22 mouse cellular contexts compared by ENCODE assay signal in genomic region chr7:57640796-57641195, GRCm38 (mm10).
DNase-seq lines count a peak whose midpoint lies in the region; TF ChIP-seq lines count a peak whose summit lies in the region.
"Had no signal": no experiment of that assay in that cellular context is flagged by ENCODE, and none has a peak within 500 bp of the region (broad histone marks: within the 10 kb centered on the region; RNA-seq: fewer than 3 reads in every experiment).

No protein-coding gene starts in this region.

- H3K36me3 ChIP-seq in ES-Bruce4 (ENCODE audit: control insufficient read depth, insufficient read depth, low read length, poor library complexity, severe bottlenecking) (no peaks in the 10 kb centered on the region), ES-E14 (ENCODE audit: control insufficient read depth, insufficient read depth, low read length, poor library complexity, severe bottlenecking) (no peaks in the 10 kb centered on the region)
- H3K36me3 ChIP-seq: embryonic facial prominence, embryonic 13.5 days; embryonic facial prominence, embryonic 15.5 days; forebrain, embryonic 10.5 days; forebrain, embryonic 12.5 days had no signal

- H3K4me3 ChIP-seq in ES-Bruce4 (ENCODE audit: low read depth, low read length): no peak overlapping the region
- H3K4me3 ChIP-seq in ES-E14 (ENCODE audit: insufficient read depth in 1 of 2, low read depth in 1 of 2, low read length in 2 of 2, poor library complexity in 1 of 2, severe bottlenecking in 1 of 2): no peak overlapping the region
- H3K4me3 ChIP-seq: embryonic facial prominence, embryonic 13.5 days; embryonic facial prominence, embryonic 15.5 days; erythroblast, embryonic 14.5 days; forebrain, embryonic 10.5 days; forebrain, embryonic 12.5 days had no signal

- TF ChIP-seq CTCF in ES-Bruce4 (IDR thresholded peaks at IDR 0.05; ENCODE audit: low read depth, low read length): no peak

- H3K27ac ChIP-seq in ES-Bruce4 (ENCODE audit: insufficient read depth, low read length) (peak overlapping the region; percentile 94), ES-E14 (ENCODE audit: insufficient read depth, low read depth, low read length, poor library complexity, severe bottlenecking) (no peak overlapping the region)
- H3K27ac ChIP-seq: embryonic facial prominence, embryonic 13.5 days; embryonic facial prominence, embryonic 15.5 days; forebrain, embryonic 10.5 days; forebrain, embryonic 12.5 days had no signal

- H3K9ac ChIP-seq in ES-Bruce4 (ENCODE audit: low read depth, poor library complexity, severe bottlenecking) (no peak overlapping the region), ES-E14 (ENCODE audit: insufficient read depth, low read depth, low read length, poor library complexity, severe bottlenecking) (no peak overlapping the region)
- H3K9ac ChIP-seq: embryonic facial prominence, embryonic 13.5 days; embryonic facial prominence, embryonic 15.5 days; forebrain, embryonic 12.5 days had no signal

- TF ChIP-seq EP300 in ES-Bruce4 (IDR thresholded peaks at IDR 0.05; ENCODE audit: insufficient read depth, low read depth, low read length): no peak

- in situ Hi-C loops in ES-E14 (cut with MboI; ENCODE audit: low sequenced_read_pairs in 2 of 2, unreplicated experiment in 2 of 2): no loop called here

- no peaks in the 10 kb centered on the region for H3K9me3 ChIP-seq in ES-Bruce4 (replicated peaks; ENCODE audit: control insufficient read depth, insufficient read depth, low read length, poor library complexity, severe bottlenecking)
- no peaks in the 10 kb centered on the region for H3K9me3 ChIP-seq in ES-E14 (ENCODE audit: control insufficient read depth, insufficient read depth, low read depth, low read length)
- H3K9me3 ChIP-seq: embryonic facial prominence, embryonic 13.5 days; embryonic facial prominence, embryonic 15.5 days; forebrain, embryonic 10.5 days; forebrain, embryonic 12.5 days had no signal

- no peaks in the 10 kb centered on the region for H3K27me3 ChIP-seq in ES-Bruce4 (ENCODE audit: control insufficient read depth, insufficient read depth, low read length, poor library complexity, severe bottlenecking)
- H3K27me3 ChIP-seq: CH12.LX; embryonic facial prominence, embryonic 13.5 days; embryonic facial prominence, embryonic 15.5 days; forebrain, embryonic 12.5 days had no signal

- no peak for TF ChIP-seq POLR2A in ES-Bruce4 (IDR thresholded peaks at IDR 0.05; ENCODE audit: insufficient read depth, low read length)

- H3K4me1 ChIP-seq in ES-Bruce4 (ENCODE audit: control insufficient read depth, insufficient read depth, low read length): peaks cover 11% of the 10 kb centered on the region
- H3K4me1 ChIP-seq in ES-E14 (ENCODE audit: control insufficient read depth in 2 of 2, insufficient read depth in 2 of 2, low read length in 2 of 2, poor library complexity in 1 of 2): peaks cover 0 to 8% of the 10 kb centered on the region in 2 experiments; a peak in 2 of 4 replicates
- H3K4me1 ChIP-seq: embryonic facial prominence, embryonic 13.5 days; embryonic facial prominence, embryonic 15.5 days; forebrain, embryonic 10.5 days; forebrain, embryonic 12.5 days had no signal

- DNase-seq in ES-E14 (ENCODE audit: low read depth, low spot score) (peak; percentile 15), ZHBTc4 (ENCODE audit: low read depth, low spot score) (peak; percentile 27)
- no peak for DNase-seq in layer of hippocampus, postnatal 25 days (ENCODE audit: extremely low spot score in 1 of 2, low spot score in 1 of 2)
- DNase-seq in lung, postnatal 36 days: no peak
- DNase-seq: adrenal gland, adult 2 months; adrenal gland, postnatal 10 days; adrenal gland, postnatal 25 days; B cell, adult 2 months; cerebellum, adult 11 months; cerebellum, adult 18-20 months; cerebellum, adult 8-10 months; cerebellum, adult 9-11 months; cerebellum, postnatal 14 days; cerebellum, postnatal 36 days; embryo, embryonic 11 days had no signal

TF ChIP-seq in ES-E14, 5 proteins besides CTCF, POLR2A, EP300 and RAD21:
- no peak for TF ChIP-seq HCFC1 (IDR thresholded peaks at IDR 0.05; ENCODE audit: borderline replicate concordance, insufficient read depth, low read length)
- TF ChIP-seq ZC3H11A (IDR thresholded peaks at IDR 0.05; ENCODE audit: borderline replicate concordance, low read depth, low read length): no peak
- no peak for TF ChIP-seq CHD2 (IDR thresholded peaks at IDR 0.05; ENCODE audit: low read depth, low read length)
- no peak for TF ChIP-seq ZNF384 (IDR thresholded peaks at IDR 0.05; ENCODE audit: low read depth, low read length)
- TF ChIP-seq MAFK (IDR thresholded peaks at IDR 0.05; ENCODE audit: insufficient read depth, low read depth, low read length): no peak

Comparison
In these comparisons a context has a peak if more than half of its experiments do, and no peak if none do; other contexts are left out.
1. DNase-seq: peak in ES-E14 (single experiment) and ZHBTc4 (single experiment); none in layer of hippocampus, postnatal 25 days (0 of 2) and lung, postnatal 36 days (single experiment).